Mouse (Mus musculus): Measurements from ENCODE around the gene Prrg4. TPM values are rescaled to one million over a fixed set of nuclear protein-coding genes. Genes with fewer than 3 reads are reported as not detected.
A peak's percentile ranks its signal among the peaks of the same experiment; 100 is the strongest.
"Not testable (repeated sequence)": the region's sequence is repeated elsewhere in the genome, so short reads cannot be mapped to it uniquely, and the experiment has no call there.

The Prrg4 gene
- polyA plus RNA-seq, 1 experiment, result 0.16 TPM

DNA sequence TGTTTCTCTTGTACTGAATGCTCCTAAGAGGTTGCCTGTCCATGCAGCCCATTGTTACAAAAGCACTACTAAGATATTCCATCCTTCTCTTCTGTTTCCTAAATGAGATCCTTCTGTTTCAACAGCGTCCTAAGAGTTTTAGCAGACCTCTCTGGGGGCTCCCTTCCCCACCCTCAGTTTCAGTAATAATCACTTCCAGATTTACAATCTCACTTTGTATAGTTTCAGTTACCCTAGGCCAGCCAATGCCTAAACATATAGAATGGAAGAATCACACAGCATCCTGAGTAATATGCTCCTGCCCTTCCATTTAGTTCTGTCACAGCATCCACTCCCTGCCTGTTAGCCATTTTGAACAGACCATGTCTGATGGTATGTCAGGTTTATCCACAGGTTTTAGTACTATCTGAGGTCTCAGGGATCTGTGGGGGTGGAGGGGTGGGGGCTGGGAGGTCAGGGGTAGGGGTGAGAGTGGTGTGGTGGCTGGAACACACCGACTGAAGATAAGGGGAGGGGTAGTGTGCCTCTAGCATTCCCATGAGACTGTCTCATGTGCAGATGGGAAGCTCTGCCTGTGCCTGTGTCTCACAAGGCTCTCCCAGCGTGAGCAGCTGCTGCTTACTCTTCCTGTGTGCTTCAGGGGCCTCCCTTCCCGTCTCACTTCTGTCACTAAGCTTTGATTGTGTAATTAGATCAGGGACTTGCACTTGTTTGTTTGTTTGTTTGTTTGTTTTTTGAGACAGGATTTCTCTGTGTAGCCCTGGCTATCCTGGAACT lies 2.9 kb downstream of the Prrg4 start:
- no peak for DNase-seq (ENCODE audit: extremely low spot score in 1 of 2, low spot score in 1 of 2)

DNA sequence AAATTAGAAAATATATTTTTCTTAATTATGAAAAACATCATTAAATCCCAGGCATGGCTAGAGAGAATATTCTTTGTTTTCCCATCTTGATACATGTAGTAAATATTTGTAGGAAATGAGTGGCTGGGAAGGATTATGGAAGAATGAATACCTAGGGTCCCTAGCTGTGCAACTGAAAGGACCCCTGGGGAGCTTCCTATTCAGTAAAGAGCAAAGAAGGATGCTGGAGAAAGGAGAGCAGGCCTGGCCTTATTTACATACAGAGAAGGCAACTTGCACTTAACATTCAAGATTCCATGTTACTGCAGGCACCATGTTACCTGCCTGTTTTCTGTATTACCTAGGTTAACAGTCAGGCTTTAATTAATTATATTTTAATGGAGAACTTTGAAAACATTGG lies 7.1 kb downstream of the Prrg4 start:
- DNase-seq (ENCODE audit: extremely low spot score in 1 of 2, low spot score in 1 of 2), result no peak

DNA sequence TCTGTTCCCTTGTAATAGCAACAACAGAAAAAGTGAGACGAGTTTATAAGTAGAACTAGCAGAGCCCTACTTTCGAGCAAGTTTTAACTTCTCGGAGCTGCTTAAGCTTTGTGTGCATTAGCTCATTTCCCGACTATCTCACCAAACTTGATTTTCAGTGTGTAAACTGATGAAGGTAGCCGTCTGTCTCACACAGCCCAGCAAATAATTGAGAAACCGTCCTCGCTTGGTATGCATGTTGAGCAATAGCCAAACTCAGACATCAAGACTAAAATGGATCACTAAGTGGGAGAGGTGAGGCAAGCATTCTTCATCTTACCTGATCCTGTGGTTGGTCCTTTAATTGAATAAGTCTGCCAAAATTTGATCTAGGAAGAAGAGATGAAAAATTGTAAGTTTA lies 7.9 kb downstream of the Prrg4 start:
- no peak for DNase-seq (ENCODE audit: extremely low spot score in 1 of 2, low spot score in 1 of 2)

DNA sequence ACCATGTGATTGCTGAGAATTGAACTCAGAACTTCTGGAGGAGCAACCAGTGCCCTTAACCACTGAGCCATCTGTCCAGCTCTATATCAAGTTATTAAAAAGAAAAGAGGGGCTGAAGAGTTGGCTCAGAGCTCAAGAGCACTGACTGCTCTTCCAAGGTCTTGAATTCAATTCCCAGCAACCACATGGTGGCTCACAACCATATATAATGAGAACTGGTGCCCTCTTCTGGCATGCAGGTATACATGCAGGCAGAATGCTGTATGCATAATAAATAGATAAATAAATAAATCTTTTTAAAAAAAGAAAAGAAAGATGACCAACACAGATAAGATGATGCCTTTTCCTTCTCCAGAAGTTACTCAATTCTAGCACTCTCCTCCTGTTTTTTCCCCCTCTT lies 8.7 kb downstream of the Prrg4 start:
- no peak for DNase-seq (ENCODE audit: extremely low spot score in 1 of 2, low spot score in 1 of 2)

DNA sequence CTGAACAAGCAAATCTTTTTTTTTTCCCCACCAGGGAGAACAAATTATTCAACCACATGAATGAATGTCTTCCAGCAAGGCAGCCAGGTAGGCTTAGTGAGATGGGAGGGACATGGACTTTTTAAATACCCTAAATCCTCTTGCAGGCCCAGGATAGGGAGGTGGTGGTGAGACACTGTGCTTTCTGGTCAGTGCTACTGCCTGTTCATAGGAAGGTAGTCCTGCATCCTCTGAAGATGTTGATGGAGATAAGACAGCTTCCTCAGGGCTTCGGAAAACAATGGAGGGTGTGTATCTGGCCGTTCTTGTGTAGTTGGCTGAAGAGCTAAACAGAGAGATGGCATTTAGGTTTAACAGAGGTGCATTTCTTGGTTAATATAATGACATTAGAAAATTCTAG lies 17.2 kb downstream of the Prrg4 start:
- DNase-seq (ENCODE audit: extremely low spot score in 1 of 2, low spot score in 1 of 2), result no peak

DNA sequence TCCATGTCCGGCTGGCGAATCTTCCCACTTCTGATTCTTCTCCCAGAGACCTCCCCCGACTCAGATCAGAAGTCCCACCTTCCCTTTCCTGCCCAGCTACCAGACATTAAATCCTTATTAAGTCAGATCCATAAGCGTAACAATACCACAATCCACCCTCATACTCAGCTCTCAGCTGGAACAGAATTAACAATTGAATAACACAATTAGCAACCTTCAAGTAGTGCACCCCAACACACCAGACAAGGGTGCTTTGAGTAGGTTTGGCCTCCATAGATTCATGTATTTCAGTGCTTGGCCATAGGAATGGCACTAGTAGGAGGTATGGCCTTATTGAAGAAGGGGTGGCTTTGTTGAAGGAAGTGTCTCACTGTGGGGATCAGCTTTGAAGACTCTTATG lies 23.5 kb downstream of the Prrg4 start:
- no peak for DNase-seq (ENCODE audit: extremely low spot score in 1 of 2, low spot score in 1 of 2)

DNA sequence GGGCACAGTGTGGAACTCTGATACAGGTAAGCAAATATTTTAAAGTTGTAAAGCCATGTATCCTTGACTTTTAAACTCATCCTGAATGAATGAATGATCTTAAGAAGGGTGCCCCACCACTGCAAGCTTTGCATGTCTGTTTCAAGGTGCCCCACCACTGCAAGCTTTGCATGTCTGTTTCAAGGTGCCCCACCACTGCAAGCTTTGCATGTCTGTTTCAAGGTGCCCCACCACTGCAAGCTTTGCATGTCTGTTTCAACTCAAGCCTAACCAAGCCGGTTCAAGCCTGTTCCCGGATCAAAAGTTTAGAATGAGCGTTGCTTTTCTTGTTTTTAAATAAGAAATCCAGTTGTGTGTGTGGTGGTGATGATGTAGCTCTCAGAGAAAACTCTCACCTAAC lies 30.9 kb downstream of the Prrg4 start:
- not testable (repeated sequence) for DNase-seq (ENCODE audit: extremely low spot score in 1 of 2, low spot score in 1 of 2)

DNA sequence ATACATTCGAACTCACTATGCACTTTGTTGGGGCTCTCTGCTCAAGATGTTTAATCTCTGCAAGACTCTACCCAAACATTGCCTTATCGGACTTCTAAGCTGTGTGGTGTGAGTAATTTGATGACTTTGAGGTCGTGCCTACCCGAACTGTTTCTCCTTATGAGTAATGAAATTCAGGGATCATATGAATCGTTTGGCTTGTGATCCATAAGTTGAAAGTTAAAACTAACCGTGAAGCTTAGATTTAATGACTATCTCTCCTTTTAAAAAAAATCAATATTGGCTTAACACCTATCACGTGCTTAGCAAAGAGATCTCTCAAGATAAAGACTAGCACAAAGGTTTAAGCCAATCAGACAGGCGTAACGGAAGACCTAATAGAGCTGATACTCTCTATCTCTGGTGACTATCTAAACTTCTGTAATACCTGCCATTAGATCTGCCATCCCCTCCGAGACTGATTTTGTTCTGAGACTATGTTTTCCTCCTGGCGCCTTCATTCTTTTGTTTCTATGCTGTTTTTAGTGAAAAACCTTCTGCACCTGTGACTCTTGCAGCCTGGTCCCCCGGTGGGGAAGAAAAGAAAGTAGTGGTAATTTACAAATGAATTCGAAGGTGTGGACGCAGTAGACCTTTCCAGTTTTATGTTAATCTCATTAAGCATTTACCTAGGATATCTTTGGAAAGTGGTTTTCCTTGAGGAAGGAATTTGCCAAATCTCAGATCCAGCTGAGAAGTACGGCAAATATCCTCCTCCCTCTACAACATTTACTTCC lies 31.9 kb downstream of the Prrg4 start:
- no peak for DNase-seq (ENCODE audit: extremely low spot score in 1 of 2, low spot score in 1 of 2)

DNA sequence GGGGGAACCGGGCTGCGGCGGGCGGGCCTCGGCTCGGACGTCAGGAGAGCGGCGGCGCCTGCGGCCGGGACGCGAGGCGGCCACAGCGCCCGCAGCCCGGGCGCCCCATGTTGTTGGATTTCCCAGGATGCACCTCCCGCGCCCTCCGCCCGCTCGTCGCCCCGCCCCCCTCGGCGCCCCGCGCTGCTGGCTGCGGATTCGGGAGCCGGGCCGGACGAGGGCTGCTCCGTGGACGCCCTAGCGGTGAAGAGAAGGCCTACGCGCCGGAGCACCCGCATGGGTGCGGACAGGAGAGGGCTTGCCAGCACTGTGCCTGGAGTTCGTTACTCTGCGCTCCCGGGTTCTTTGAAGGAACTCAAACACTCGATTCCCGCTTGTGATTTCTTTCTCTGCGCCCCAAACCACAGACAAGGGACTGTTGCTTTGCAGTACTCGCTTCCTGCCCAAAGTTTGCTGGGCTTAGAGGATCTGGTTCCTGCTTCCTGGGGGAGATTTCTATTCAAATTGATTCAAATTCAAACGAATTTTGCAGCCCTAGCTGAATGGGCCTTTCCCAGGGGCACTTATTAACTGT lies 32.7 kb downstream of the Prrg4 start:
- peak; percentile 74 to 84 for DNase-seq (ENCODE audit: extremely low spot score in 1 of 2, low spot score in 1 of 2)

DNA sequence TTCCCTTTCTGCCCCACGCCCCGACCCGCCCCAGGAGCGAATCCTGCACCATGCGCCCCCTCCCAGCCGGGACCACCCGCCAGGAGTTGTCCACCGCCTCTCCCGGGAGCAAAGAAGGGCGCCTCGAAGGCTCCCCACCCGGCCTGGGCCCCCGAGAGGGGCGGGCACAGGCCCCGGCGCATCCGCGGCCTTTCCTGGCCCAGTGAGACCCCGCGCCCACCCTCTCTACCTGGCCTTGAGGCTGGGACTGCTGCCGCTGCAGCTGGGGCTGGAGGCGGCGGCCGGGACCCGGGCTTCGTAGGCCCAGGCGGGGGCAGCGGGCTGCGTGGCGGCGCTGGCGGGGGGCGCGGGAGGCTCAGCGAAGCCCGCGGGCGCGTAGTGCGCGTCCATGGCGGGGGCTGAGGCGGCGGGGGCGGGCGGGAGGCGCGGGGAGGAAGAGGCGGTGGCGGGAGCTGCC lies 33.3 kb downstream of the Prrg4 start, which contains the start of gene Qser1:
TSS of gene Qser1 (minus strand) at position 390 of the 457 bp plus-strand sequence.
- DNase-seq (ENCODE audit: extremely low spot score in 1 of 2, low spot score in 1 of 2), result no peak

DNA sequence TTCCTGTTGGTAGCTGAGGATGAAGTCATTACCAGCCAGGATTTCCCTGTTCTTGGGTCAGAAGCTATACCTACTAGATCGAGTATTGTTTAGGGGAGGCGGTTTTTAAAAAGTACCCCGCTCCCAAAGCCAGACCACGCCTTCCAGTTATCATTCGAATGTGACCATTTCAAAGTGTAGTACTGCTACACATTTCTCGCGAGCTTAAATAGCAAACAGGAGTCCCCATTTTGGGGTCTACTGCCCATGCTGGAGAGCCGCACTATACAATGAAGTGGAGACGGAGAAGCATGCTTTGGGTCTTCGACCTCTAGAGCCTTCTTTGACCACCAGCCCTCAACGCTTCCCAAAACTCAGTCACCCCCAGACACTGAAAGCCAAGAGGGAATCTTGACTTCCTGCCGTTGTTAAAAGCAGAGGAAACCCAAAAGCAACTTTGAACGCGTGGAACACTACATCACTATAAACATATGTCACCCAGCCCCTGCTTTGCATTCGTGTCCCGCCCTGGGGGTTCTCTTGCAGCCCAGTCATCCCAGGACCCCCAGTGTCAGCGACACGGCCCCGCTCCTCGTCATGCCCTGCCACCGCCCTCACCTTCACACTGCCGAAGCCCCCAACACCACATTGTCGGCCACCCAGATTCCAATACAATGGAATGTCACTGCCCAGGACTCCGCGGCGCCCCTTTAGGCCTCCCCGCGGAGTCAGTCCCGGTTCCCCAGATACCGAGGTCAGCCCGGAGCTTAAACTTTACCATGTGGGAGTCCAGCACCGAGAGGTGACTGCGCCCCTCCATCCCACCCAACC lies 33.9 kb downstream of the Prrg4 start:
- DNase-seq (ENCODE audit: extremely low spot score in 1 of 2, low spot score in 1 of 2), result peak in 1 of 2 experiments; percentile 25

DNA sequence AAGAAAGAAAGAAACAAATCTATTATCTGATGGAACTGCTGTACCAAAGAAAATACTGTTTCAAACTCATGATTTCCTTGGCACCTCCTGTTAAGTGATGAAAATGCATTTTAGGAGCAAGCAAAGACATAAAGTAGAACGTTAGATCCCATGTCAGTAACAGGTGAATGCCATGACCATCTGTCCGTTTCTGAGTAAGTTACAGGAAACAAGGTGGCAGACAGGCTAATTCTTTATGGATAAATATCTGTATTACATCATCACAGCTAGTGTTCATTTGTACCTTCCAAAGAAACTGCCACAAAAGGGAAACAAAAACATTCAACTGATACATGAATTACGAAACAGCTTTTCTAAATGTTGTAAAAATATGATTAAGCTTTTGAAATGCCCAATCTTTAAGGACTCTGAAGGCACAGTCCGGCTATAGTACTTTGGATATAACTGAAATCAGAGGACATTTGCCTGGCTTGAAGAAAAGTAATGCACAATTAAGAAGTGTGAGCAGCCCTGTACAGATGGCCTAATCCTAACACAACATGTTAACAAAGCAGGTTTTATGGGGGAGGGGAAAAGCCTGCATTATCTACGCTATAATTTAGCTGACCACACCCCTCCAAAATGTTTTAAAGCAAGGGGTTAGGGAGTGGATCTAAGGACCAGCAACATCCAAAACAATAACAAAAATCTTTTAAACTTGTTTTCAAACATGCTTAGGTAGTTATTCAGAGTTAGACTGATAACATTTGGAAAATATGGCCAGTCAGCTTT lies 35.3 kb downstream of the Prrg4 start:
- DNase-seq (ENCODE audit: extremely low spot score in 1 of 2, low spot score in 1 of 2), result no peak

DNA sequence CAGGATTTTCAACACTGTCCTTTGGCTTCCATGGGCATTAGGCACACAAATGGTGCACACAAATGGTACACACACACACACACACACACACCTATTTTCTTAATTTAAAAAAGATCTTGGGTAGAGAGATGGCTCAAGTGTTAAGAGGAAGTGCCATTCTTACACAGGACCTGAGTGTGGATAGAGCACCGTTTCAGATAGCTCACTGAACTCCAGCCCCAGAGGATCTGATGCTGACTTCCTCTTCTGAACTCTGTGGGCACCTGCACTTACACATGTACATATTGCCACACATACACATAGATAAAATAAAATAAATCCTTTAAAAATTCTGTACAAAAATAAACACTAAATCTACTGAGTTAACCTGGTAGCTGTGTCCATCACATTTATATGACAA lies 44.2 kb downstream of the Prrg4 start:
- DNase-seq (ENCODE audit: extremely low spot score in 1 of 2, low spot score in 1 of 2), result no peak

Other genes with a start within 250 kb of the Prrg4 start
- 14.6 and 17.5 TPM in 2 replicates for gene Tcp11l1, start 137.7 kb downstream of the Prrg4 start, polyA plus RNA-seq (2012; rRNA removed)
- not detected in 2 replicates for gene Pin1rt1, start 133.5 kb downstream of the Prrg4 start, polyA plus RNA-seq (2012; rRNA removed)
- 1.5 and 1.8 TPM in 2 replicates for gene Depdc7, start 107.0 kb downstream of the Prrg4 start, polyA plus RNA-seq (2012; rRNA removed)
- gene Qser1, start 33.1 kb downstream of the Prrg4 start, polyA plus RNA-seq (2012; rRNA removed), result 6.1 and 6.9 TPM in 2 replicates
- 3.2 and 5.3 TPM in 2 replicates for gene Ccdc73, start 17.9 kb upstream of the Prrg4 start, polyA plus RNA-seq (2012; rRNA removed)
- 82.4 and 94.3 TPM in 2 replicates for gene Eif3m, start 167.2 kb upstream of the Prrg4 start, polyA plus RNA-seq (2012; rRNA removed)
- not detected in 2 replicates for gene Gm11060, start 242.1 kb upstream of the Prrg4 start, polyA plus RNA-seq (2012; rRNA removed)

Data from frontal cortex, adult 2 months (tissue).